Mouse (Mus musculus) gastrocnemius, postnatal 25 days (tissue): Measurements from ENCODE around the gene Chrng. TPM values are rescaled to one million over a fixed set of nuclear protein-coding genes. Genes with fewer than 3 reads are reported as not detected.

Experiments used
- DNase-seq: peaks from one replicate; pipeline ENCODE4 v3.0.0; 2022
- total RNA-seq, 2 experiments: library from RNA; stranded (reverse); gene quantifications; 1 replicate in 1 of 2; 2 replicates in 1 of 2; pipeline ENCODE4 v1.2.3; 2021

Gene Chrng
- total RNA-seq, 2 experiments from 2014 or later, result 0.15 to 1.4 TPM

DNA sequence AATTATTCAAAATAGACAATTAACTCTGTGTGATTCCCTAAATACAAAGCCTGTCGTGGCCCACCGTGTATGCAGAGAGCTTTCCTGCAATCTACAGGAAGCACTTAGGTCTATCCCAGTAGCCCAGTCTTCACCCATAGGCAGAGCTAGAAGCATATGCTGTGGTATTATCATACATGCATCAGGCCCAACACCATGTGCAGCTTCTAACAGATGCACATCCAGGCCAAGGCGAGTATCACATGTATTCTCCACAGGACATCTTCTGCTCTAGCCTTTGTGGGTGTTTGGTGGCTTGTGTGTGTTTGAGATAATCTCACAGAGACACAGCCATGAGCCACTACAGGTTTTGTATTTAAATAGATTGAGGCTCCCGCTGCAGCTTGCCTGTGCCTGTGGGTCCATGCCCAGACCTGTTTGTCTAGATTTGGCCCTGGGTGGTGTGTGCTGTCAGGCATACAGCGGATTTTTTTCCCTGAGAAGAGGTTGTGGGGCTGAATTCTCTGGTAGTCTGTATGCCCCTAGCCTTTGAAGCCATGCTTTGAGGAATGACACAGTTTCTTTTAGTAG is 47.7 kb downstream of the Chrng start:
- DNase-seq, result no peak

DNA sequence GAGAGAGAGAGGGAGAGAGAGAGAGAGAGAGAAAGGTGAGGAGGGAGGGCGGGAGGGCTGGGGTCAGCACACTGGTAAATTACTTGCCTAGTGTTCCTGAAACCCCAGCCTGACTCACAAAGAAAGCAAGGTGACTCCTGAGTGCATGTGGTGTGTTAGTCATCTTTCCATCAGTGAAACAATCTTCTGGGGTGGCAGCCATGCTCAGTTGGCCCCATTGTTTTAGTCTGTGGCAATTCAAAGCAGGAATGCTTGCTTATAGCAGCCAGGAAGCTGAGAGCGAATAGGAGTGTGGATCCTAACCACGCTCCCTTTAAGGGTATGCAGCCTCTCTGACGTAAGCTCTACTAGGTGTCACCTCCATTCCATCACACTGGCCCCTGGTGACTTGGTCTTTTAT is 50.7 kb downstream of the Chrng start:
- no peak for DNase-seq

- no peak for DNase-seq
These were observed 53.2 kb downstream of the Chrng start for GRCm38 (mm10) chr1:87257691-87258090.

- DNase-seq, result no peak
These were observed 54.0 kb downstream of the Chrng start for GRCm38 (mm10) chr1:87258484-87258883.

- DNase-seq, result no peak
These were observed 54.9 kb downstream of the Chrng start for GRCm38 (mm10) chr1:87259316-87259715.

Other genes with a start within 250 kb of the Chrng start
- not detected for gene Alppl2, start 114.7 kb upstream of the Chrng start, total RNA-seq
- gene Alpi, start 103.1 kb upstream of the Chrng start, total RNA-seq, result not detected
- gene Akp3, start 79.7 kb upstream of the Chrng start, total RNA-seq, result not detected
- gene Ecel1, start 48.1 kb upstream of the Chrng start, total RNA-seq, result not detected
- not detected for gene Prss56, start 21.3 kb upstream of the Chrng start, total RNA-seq
- 1 to 10 TPM; 2.1 to 3.5 TPM for gene Chrnd, start 14.1 kb upstream of the Chrng start, total RNA-seq
- gene Eif4e2, start 9.3 kb downstream of the Chrng start, total RNA-seq, result 10 to 100 TPM; 49.6 to 51.7 TPM
- 1 to 10 TPM; 6.4 to 8.5 TPM for gene Efhd1, start 59.7 kb downstream of the Chrng start, total RNA-seq
- 10 to 100 TPM; 31.6 to 34.7 TPM for gene Gigyf2, start 122.3 kb downstream of the Chrng start, total RNA-seq
- not detected for gene Kcnj13, start 190.1 kb downstream of the Chrng start, total RNA-seq